Mouse (Mus musculus): ENCODE measurements at regions not wholly inside any gene's neighbourhood (a gene's known extent, or its start where the extent isn't known, plus 50 kb on each side); places are given as distances from the start of the nearest gene placed in this dataset.

DNA sequence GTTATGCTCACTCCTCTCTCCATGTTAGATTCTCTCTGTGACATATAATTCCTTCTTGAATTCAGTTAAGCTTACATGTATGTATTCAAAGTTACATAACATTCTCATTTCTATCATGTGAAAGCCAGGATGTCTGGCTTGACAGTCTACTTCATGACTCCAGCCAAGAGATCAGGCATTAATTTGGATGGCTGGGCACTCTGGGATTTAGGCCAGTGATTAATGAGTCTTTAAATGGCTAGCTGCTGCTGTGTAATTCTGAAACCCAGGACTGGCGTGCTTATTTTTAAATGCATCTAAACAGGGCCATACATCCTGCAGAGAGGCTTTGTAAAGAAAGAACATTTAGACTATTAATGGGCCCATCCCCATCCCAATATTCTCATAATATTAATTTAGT is 60.9 kb upstream of the Gm10234 start:
- TF ChIP-seq POLR2A (IDR thresholded peaks at IDR 0.05; ENCODE audit: low read depth, low read length), result no peak
- TF ChIP-seq CTCF (IDR thresholded peaks at IDR 0.05; ENCODE audit: extremely low read depth, insufficient read length, insufficient replicate concordance, low read depth, low read length), result no peak

Data from small intestine, adult 2 months (tissue).